Mouse (Mus musculus) spleen, adult 12 weeks (tissue): ENCODE results near the gene Magea6.
"Not testable (repeated sequence)": the region's sequence is repeated elsewhere in the genome, so short reads cannot be mapped to it uniquely, and the experiment has no call there.

Experiments used
- DNase-seq: peaks from one replicate; pipeline ENCODE4 v3.0.0; 2022; ENCODE audit warnings: low spot score

The Magea6 gene

DNA sequence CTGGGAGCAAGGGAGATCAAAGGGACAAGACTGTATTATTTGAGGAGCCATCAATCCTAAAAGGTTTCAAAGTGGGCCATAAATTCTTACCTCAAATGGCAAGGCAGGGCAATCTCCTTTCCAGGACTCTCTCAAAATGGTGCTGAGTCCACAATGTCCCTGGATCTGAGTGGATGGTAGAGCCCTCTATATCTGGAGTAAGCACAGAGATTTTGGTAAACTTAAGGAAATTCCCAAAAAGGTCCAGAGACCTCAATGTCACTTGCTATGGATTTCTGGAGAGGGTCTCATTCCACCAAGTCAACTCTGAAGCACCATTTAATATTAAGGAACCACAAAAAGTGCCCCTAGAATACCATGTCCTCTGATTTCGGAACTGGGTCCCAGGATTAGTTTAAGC, at the start of gene Magea6:
Magea6 (minus strand) TSS at position 101 of the 400 bp plus-strand sequence.
- not testable (repeated sequence) for DNase-seq

DNA sequence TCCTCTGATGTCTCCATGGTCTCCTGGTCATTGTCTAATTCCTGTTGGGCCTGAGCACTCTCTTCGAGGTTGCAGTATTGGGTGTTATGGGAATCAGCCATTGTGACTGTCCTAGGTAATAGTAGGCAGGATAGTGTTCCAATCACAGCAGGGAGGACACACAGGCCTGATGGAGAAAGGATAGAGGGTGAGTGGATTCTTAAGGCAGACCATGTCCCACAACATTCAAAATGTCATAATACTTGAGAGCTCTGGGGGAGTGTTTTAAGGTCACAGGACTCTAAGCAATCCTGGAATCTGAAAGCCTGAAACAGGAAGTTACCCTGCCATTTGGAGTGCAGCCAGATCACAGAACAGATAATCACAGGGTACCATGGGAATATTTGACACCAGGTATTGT, 13.6 kb upstream of the Magea6 start, which contains the start of gene Magea3:
Magea3 (minus strand) TSS at position 101 of the 400 bp plus-strand sequence.
- DNase-seq: not testable (repeated sequence)

DNA sequence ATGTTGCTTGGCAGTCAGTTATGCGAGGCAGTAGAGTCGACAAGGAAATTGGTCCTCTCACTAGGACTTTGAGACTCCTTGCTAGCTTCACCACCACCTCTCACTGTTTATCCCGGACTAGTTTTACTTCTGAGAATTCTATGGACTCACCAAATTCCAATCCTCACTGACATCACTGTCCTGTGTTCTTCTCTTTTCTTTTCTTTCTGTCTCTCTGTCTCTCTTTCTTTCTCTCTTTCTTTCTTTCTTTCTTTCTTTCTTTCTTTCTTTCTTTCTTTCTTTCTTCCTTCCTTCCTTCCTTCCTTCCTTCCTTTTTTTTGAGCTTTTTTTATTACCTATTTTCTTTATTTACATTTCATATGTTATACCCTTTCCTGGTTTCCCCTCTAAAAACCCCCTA, 45.6 kb downstream of the Magea6 start, which contains the start of gene Cldn34b1:
Cldn34b1 (minus strand) TSS at position 101 of the 400 bp plus-strand sequence.
- not testable (repeated sequence) for DNase-seq
